Comparison of ENCODE assay signal across 8 mouse cellular contexts in the genomic region with DNA sequence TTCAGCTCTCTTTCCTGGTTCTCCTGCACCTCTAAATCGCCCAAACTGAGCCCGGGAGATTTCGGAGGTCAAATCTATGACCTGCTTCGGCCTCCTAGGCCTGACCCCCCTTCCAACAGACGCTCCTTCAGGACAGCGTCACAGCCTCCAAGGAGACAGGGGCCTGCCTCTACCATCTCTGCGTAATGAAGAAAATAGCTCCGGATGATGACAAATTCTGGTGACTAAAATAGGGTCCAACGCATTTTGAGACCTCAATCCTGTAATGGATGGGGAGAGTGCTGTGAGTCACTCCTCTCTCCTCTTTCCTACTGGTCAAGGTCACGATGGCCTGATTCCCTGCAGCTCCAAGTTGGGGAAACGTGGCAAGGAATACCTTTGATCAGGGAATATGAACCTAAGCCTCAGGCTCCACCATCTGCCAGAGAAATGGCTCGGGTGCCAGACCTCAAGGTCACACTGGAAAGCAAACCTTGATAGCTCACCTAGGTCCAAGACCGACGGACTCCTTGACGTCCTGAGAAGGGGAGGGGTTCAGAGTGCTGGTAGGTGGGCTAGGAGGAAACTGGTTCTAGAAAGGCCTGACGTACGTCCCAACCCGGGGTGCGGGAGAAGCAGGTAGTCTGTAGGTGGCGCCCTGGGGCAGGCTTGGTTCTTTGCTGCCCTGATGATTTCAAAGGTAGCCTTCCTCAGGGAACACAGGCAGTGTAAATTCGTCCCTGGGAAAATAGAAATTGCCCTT. TPM values are rescaled to one million over a fixed set of nuclear protein-coding genes. Genes with fewer than 3 reads are reported as not detected.
A peak's percentile ranks its signal among the peaks of the same experiment; 100 is the strongest.
DNase-seq lines count a peak whose midpoint lies in the region; ATAC-seq and TF ChIP-seq lines count a peak whose summit lies in the region.

No protein-coding gene starts in this region.

- TF ChIP-seq CTCF in kidney, adult 2 months (conservative IDR thresholded peaks at IDR 0.05; ENCODE audit: insufficient read depth, insufficient read length, low read depth, low read length), result peak; percentile 86

- H3K4me3 ChIP-seq in embryonic facial prominence, embryonic 12.5 days, result peak overlapping the region; percentile 95
- H3K4me3 ChIP-seq in kidney, adult 2 months (ENCODE audit: insufficient read depth, low read depth, low read length), result peak overlapping the region; percentile 97
- peak overlapping the region; percentile 61 for H3K4me3 ChIP-seq in limb, embryonic 11.5 days (ENCODE audit: low read depth, low read length)
- H3K4me3 ChIP-seq in midbrain, embryonic 13.5 days (replicated peaks), result peak overlapping the region; percentile 88

- peaks cover 13% of the 10 kb centered on the region; the same call in 1 of the 2 replicates for H3K4me1 ChIP-seq in embryonic facial prominence, embryonic 12.5 days
- H3K4me1 ChIP-seq in kidney, adult 2 months (ENCODE audit: control insufficient read depth, insufficient read depth, low read length), result peaks cover 4% of the 10 kb centered on the region; the same call in 1 of the 2 replicates
- H3K4me1 ChIP-seq in limb, embryonic 11.5 days (ENCODE audit: control insufficient read depth, insufficient read depth, low read length), result no peaks in the 10 kb centered on the region
- H3K4me1 ChIP-seq in midbrain, embryonic 13.5 days (replicated peaks), result peaks cover 25% of the 10 kb centered on the region

- H3K27me3 ChIP-seq in embryonic facial prominence, embryonic 12.5 days, result no peaks in the 10 kb centered on the region
- no peaks in the 10 kb centered on the region for H3K27me3 ChIP-seq in kidney, adult 2 months (replicated peaks; ENCODE audit: control insufficient read depth, insufficient read depth, low read length)
- H3K27me3 ChIP-seq in limb, embryonic 11.5 days (ENCODE audit: control insufficient read depth, insufficient read depth, low read length), result no peaks in the 10 kb centered on the region
- H3K27me3 ChIP-seq in midbrain, embryonic 13.5 days, result no peaks in the 10 kb centered on the region

- peaks cover 7% of the 10 kb centered on the region for H3K36me3 ChIP-seq in embryonic facial prominence, embryonic 12.5 days
- no peaks in the 10 kb centered on the region; the same call in 1 of the 2 replicates for H3K36me3 ChIP-seq in kidney, adult 2 months (ENCODE audit: control insufficient read depth, insufficient read depth, low read length)
- H3K36me3 ChIP-seq in limb, embryonic 11.5 days (ENCODE audit: control insufficient read depth, insufficient read depth, low read length), result no peaks in the 10 kb centered on the region; the same call in none of the 2 replicates
- peaks cover 16% of the 10 kb centered on the region for H3K36me3 ChIP-seq in midbrain, embryonic 13.5 days

- H3K4me2 ChIP-seq in embryonic facial prominence, embryonic 12.5 days (replicated peaks), result peak overlapping the region; percentile 82
- peak overlapping the region; percentile 62 for H3K4me2 ChIP-seq in limb, embryonic 11.5 days (ENCODE audit: low read depth, severe bottlenecking)
- H3K4me2 ChIP-seq in midbrain, embryonic 13.5 days (replicated peaks), result peak overlapping the region; percentile 64

- WGBS in embryonic facial prominence, embryonic 12.5 days, result 5% methylated on average over 21 of the region's 21 CpGs
- WGBS in kidney, adult 2 months, result 1% methylated on average over 21 of the region's 21 CpGs
- WGBS in limb, embryonic 11.5 days, result 6% methylated on average over 21 of the region's 21 CpGs
- 5% methylated on average over 21 of the region's 21 CpGs for WGBS in midbrain, embryonic 13.5 days

- no peak for TF ChIP-seq POLR2A in kidney, adult 2 months (IDR thresholded peaks at IDR 0.05; ENCODE audit: low read depth, low read length)

- H3K9me3 ChIP-seq in embryonic facial prominence, embryonic 12.5 days, result no peaks in the 10 kb centered on the region
- no peaks in the 10 kb centered on the region for H3K9me3 ChIP-seq in limb, embryonic 11.5 days (ENCODE audit: control insufficient read depth, low read length)
- H3K9me3 ChIP-seq in midbrain, embryonic 13.5 days, result no peaks in the 10 kb centered on the region

- H3K9ac ChIP-seq in embryonic facial prominence, embryonic 12.5 days, result peak overlapping the region; percentile 47
- H3K9ac ChIP-seq in limb, embryonic 11.5 days (ENCODE audit: low read length), result peak overlapping the region; percentile 41
- peak overlapping the region; percentile 66 for H3K9ac ChIP-seq in midbrain, embryonic 13.5 days (replicated peaks)

- ATAC-seq in embryonic facial prominence, embryonic 12.5 days (ENCODE audit: insufficient number of reproducible peaks, insufficient read depth, low FRiP score, low TSS enrichment), result peak; percentile 24
- ATAC-seq in limb, embryonic 11.5 days (ENCODE audit: insufficient number of reproducible peaks, low FRiP score, low TSS enrichment, low read depth), result peak; percentile 69
- peak; percentile 74 for ATAC-seq in midbrain, embryonic 13.5 days

- H3K27ac ChIP-seq in embryonic facial prominence, embryonic 12.5 days, result peak overlapping the region; percentile 78
- H3K27ac ChIP-seq in kidney, adult 2 months (ENCODE audit: insufficient read depth, low read depth, low read length), result peak overlapping the region; percentile 99
- peak overlapping the region; percentile 45; the same call in 1 of the 2 replicates for H3K27ac ChIP-seq in limb, embryonic 11.5 days (replicated peaks; ENCODE audit: low read depth, low read length)
- peak overlapping the region; percentile 64 for H3K27ac ChIP-seq in midbrain, embryonic 13.5 days

- peak; percentile 93 for DNase-seq in 3T3-L1 (ENCODE audit: low read depth, low spot score)
- peak; percentile 85 for DNase-seq in adrenal gland, postnatal 25 days
- DNase-seq in heart, adult 18-20 months, result peak; percentile 79 to 92
- peak; percentile 94 for DNase-seq in kidney, adult 2 months
- peak; percentile 76 for DNase-seq in limb, embryonic 11.5 days (ENCODE audit: low spot score)
- DNase-seq in spleen, adult 12 weeks (ENCODE audit: low spot score), result peak; percentile 76

RNA-seq across cellular contexts. Expression of a gene that starts 0.7 kb away (rescaled TPM):
- 95.7 and 96.2 TPM in 2 replicates for total RNA-seq in adrenal gland, postnatal 25 days (2021)
- 59.1 and 64.5 TPM in 2 replicates for polyA plus RNA-seq in embryonic facial prominence, embryonic 12.5 days (2016; fragmentation: Nextera tagmentation; extraction: Ambion mirVana)
- total RNA-seq in heart, adult 18-20 months (2021), result 10 to 100 TPM; 24.0 to 26.5 TPM
- 62.0 and 62.8 TPM in 2 replicates for polyA plus RNA-seq in kidney, adult 2 months (2012; rRNA removed)
- 35.9 and 40.5 TPM in 2 replicates for polyA plus RNA-seq in limb, embryonic 11.5 days (2014; fragmentation: Nextera tagmentation; extraction: Ambion mirVana)
- 74.9 and 78.0 TPM in 2 replicates for polyA plus RNA-seq in midbrain, embryonic 13.5 days (2015; fragmentation: Nextera tagmentation; extraction: Ambion mirVana)

RNA-seq across cellular contexts. Expression of a gene that starts 49.1 kb away (rescaled TPM):
- total RNA-seq in adrenal gland, postnatal 25 days (2021), result 64.4 and 98.3 TPM in 2 replicates
- polyA plus RNA-seq in embryonic facial prominence, embryonic 12.5 days (2016; fragmentation: Nextera tagmentation; extraction: Ambion mirVana), result 13.1 and 13.8 TPM in 2 replicates
- total RNA-seq in heart, adult 18-20 months (2021), result 1 to 10 TPM in 1 of 2 experiments, under 1 TPM in 1; 0.30 to 8.2 TPM
- 12.6 and 15.5 TPM in 2 replicates for polyA plus RNA-seq in kidney, adult 2 months (2012; rRNA removed)
- polyA plus RNA-seq in limb, embryonic 11.5 days (2014; fragmentation: Nextera tagmentation; extraction: Ambion mirVana), result 4.3 and 4.4 TPM in 2 replicates
- 68.2 and 72.8 TPM in 2 replicates for polyA plus RNA-seq in midbrain, embryonic 13.5 days (2015; fragmentation: Nextera tagmentation; extraction: Ambion mirVana)

Comparison
In these comparisons a context has a peak if more than half of its experiments do, and no peak if none do; other contexts are left out.
1. Peak in every context shown above with its lines: DNase-seq, ATAC-seq, H3K4me3 ChIP-seq and H3K27ac ChIP-seq.
2. ATAC-seq: peak in every context shown above with its lines; median percentile 74 in midbrain, embryonic 13.5 days; 69 in limb, embryonic 11.5 days; 24 in embryonic facial prominence, embryonic 12.5 days.
3. H3K27ac ChIP-seq: peak in every context shown above with its lines; median percentile 99 in kidney, adult 2 months; 78 in embryonic facial prominence, embryonic 12.5 days; 64 in midbrain, embryonic 13.5 days; 45 in limb, embryonic 11.5 days.